Mouse (Mus musculus): ENCODE measurements around the gene Klra3. TPM values are rescaled to one million over a fixed set of nuclear protein-coding genes. Genes with fewer than 3 reads are reported as not detected.
"Not testable (repeated sequence)": the region's sequence is repeated elsewhere in the genome, so short reads cannot be mapped to it uniquely, and the experiment has no call there.

Gene Klra3
- not detected in 2 replicates for polyA plus RNA-seq (2014; fragmentation: Nextera tagmentation; extraction: Ambion mirVana)

- DNase-seq (ENCODE audit: low spot score) (no peak), ATAC-seq (ENCODE audit: insufficient number of reproducible peaks, low FRiP score, low TSS enrichment, low read depth) (no peak)
- Histone ChIP-seq H3K9ac (ENCODE audit: low read length) (no peak within 1 kb of the TSS), H3K9me3 (ENCODE audit: control insufficient read depth, low read length) (no peaks in the 10 kb centered on the region), H3K27ac (replicated peaks; ENCODE audit: low read depth, low read length) (no peak within 1 kb of the TSS), H3K36me3 (ENCODE audit: control insufficient read depth, insufficient read depth, low read length) (no peaks in the 10 kb centered on the region), H3K4me3 (ENCODE audit: low read depth, low read length) (no peak within 1 kb of the TSS), H3K4me1 (ENCODE audit: control insufficient read depth, insufficient read depth, low read length) (no peaks in the 10 kb centered on the region), H3K4me2 (ENCODE audit: low read depth, severe bottlenecking) (no peak within 1 kb of the TSS), H3K27me3 (ENCODE audit: control insufficient read depth, insufficient read depth, low read length) (no peaks in the 10 kb centered on the region)
- WGBS = 87% methylated on average over 8 of the region's 8 CpGs
Measured at GRCm38 (mm10) chr6:130337411-130337810, at the start of gene Klra3. TSS of gene Klra3 (minus strand) at chr6:130337574.

GRCm38 (mm10) chr6:130386750-130387149, 49.4 kb upstream of the Klra3 start, which contains the start of gene Klra1:
TSS of gene Klra1 (minus strand) at chr6:130386874.
- Histone ChIP-seq H3K4me3 (ENCODE audit: low read depth, low read length) (no peak within 1 kb of the TSS), H3K36me3 (ENCODE audit: control insufficient read depth, insufficient read depth, low read length) (no peaks in the 10 kb centered on the region), H3K4me2 (ENCODE audit: low read depth, severe bottlenecking) (no peak within 1 kb of the TSS), H3K9ac (ENCODE audit: low read length) (no peak within 1 kb of the TSS), H3K27me3 (ENCODE audit: control insufficient read depth, insufficient read depth, low read length) (no peaks in the 10 kb centered on the region), H3K4me1 (ENCODE audit: control insufficient read depth, insufficient read depth, low read length) (no peaks in the 10 kb centered on the region), H3K27ac (replicated peaks; ENCODE audit: low read depth, low read length) (no peak within 1 kb of the TSS), H3K9me3 (ENCODE audit: control insufficient read depth, low read length) (no peaks in the 10 kb centered on the region)
- ATAC-seq (ENCODE audit: insufficient number of reproducible peaks, low FRiP score, low TSS enrichment, low read depth) = no peak
- DNase-seq (ENCODE audit: low spot score) = no peak
- WGBS = 91% methylated on average over 2 of the region's 2 CpGs

- Histone ChIP-seq H3K4me3 (ENCODE audit: low read depth, low read length) (no peak overlapping the region), H3K4me1 (ENCODE audit: control insufficient read depth, insufficient read depth, low read length) (no peaks in the 10 kb centered on the region), H3K9ac (ENCODE audit: low read length) (no peak overlapping the region), H3K36me3 (ENCODE audit: control insufficient read depth, insufficient read depth, low read length) (no peaks in the 10 kb centered on the region), H3K4me2 (ENCODE audit: low read depth, severe bottlenecking) (no peak overlapping the region), H3K27ac (replicated peaks; ENCODE audit: low read depth, low read length) (no peak overlapping the region), H3K27me3 (ENCODE audit: control insufficient read depth, insufficient read depth, low read length) (no peaks in the 10 kb centered on the region), H3K9me3 (ENCODE audit: control insufficient read depth, low read length) (no peaks in the 10 kb centered on the region)
- DNase-seq (ENCODE audit: low spot score) (no peak), ATAC-seq (ENCODE audit: insufficient number of reproducible peaks, low FRiP score, low TSS enrichment, low read depth) (no peak)
- 67% methylated on average over 1 of the region's 1 CpGs for WGBS
Measured at GRCm38 (mm10) chr6:130385803-130386202, 48.4 kb upstream of the Klra3 start.

GRCm38 (mm10) chr6:130382375-130382774, 45.0 kb upstream of the Klra3 start:
- H3K9me3 ChIP-seq (ENCODE audit: control insufficient read depth, low read length) = no peaks in the 10 kb centered on the region
- DNase-seq (ENCODE audit: low spot score) = no peak
- H3K4me2 ChIP-seq (ENCODE audit: low read depth, severe bottlenecking) = no peak overlapping the region
- no peak overlapping the region for H3K4me3 ChIP-seq (ENCODE audit: low read depth, low read length)
- no peak overlapping the region for H3K9ac ChIP-seq (ENCODE audit: low read length)
- no peaks in the 10 kb centered on the region for H3K4me1 ChIP-seq (ENCODE audit: control insufficient read depth, insufficient read depth, low read length)
- no peaks in the 10 kb centered on the region for H3K36me3 ChIP-seq (ENCODE audit: control insufficient read depth, insufficient read depth, low read length)
- ATAC-seq (ENCODE audit: insufficient number of reproducible peaks, low FRiP score, low TSS enrichment, low read depth) = no peak
- H3K27ac ChIP-seq (replicated peaks; ENCODE audit: low read depth, low read length) = no peak overlapping the region
- 84% methylated on average over 4 of the region's 4 CpGs for WGBS
- no peaks in the 10 kb centered on the region for H3K27me3 ChIP-seq (ENCODE audit: control insufficient read depth, insufficient read depth, low read length)

DNA sequence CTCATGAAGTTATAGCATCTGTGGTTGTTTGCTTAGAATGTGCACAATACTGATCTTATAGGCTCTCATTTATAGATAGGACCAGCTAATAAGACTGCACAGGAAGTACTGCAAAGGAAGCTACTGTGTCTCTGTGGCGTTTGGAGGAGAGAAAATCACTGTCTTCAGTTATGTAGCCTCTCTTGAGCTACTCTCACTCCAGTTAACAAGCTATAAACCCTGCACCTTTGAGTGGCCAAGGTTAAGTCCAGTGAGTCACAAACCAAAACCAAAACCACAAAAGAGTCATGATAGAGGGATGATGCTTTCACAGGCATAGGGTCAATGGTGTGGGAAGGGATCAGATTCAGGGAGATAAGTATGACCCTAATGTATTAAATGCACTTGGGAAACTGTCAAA, 8.0 kb upstream of the Klra3 start:
- DNase-seq (ENCODE audit: low spot score); H3K9me3 ChIP-seq (ENCODE audit: control insufficient read depth, low read length); H3K27ac ChIP-seq (replicated peaks; ENCODE audit: low read depth, low read length); H3K4me2 ChIP-seq (ENCODE audit: low read depth, severe bottlenecking); H3K36me3 ChIP-seq (ENCODE audit: control insufficient read depth, insufficient read depth, low read length); H3K4me3 ChIP-seq (ENCODE audit: low read depth, low read length); H3K27me3 ChIP-seq (ENCODE audit: control insufficient read depth, insufficient read depth, low read length); H3K9ac ChIP-seq (ENCODE audit: low read length); H3K4me1 ChIP-seq (ENCODE audit: control insufficient read depth, insufficient read depth, low read length); ATAC-seq (ENCODE audit: insufficient number of reproducible peaks, low FRiP score, low TSS enrichment, low read depth): not testable (repeated sequence)
- WGBS = 52% methylated on average over 1 of the region's 1 CpGs

GRCm38 (mm10) chr6:130341973-130342372, 4.6 kb upstream of the Klra3 start:
- not testable (repeated sequence) for H3K9me3 ChIP-seq (ENCODE audit: control insufficient read depth, low read length); H3K4me3 ChIP-seq (ENCODE audit: low read depth, low read length); ATAC-seq (ENCODE audit: insufficient number of reproducible peaks, low FRiP score, low TSS enrichment, low read depth); H3K9ac ChIP-seq (ENCODE audit: low read length); H3K36me3 ChIP-seq (ENCODE audit: control insufficient read depth, insufficient read depth, low read length); H3K27me3 ChIP-seq (ENCODE audit: control insufficient read depth, insufficient read depth, low read length); H3K4me1 ChIP-seq (ENCODE audit: control insufficient read depth, insufficient read depth, low read length); DNase-seq (ENCODE audit: low spot score); H3K4me2 ChIP-seq (ENCODE audit: low read depth, severe bottlenecking); H3K27ac ChIP-seq (replicated peaks; ENCODE audit: low read depth, low read length)
- WGBS = 96% methylated on average over 2 of the region's 2 CpGs

- no peak overlapping the region for H3K4me2 ChIP-seq (ENCODE audit: low read depth, severe bottlenecking)
- no peak overlapping the region for H3K9ac ChIP-seq (ENCODE audit: low read length)
- no peak for DNase-seq (ENCODE audit: low spot score)
- no peaks in the 10 kb centered on the region for H3K36me3 ChIP-seq (ENCODE audit: control insufficient read depth, insufficient read depth, low read length)
- no peak overlapping the region for H3K4me3 ChIP-seq (ENCODE audit: low read depth, low read length)
- no peak overlapping the region for H3K27ac ChIP-seq (replicated peaks; ENCODE audit: low read depth, low read length)
- H3K4me1 ChIP-seq (ENCODE audit: control insufficient read depth, insufficient read depth, low read length) = no peaks in the 10 kb centered on the region
- H3K9me3 ChIP-seq (ENCODE audit: control insufficient read depth, low read length) = no peaks in the 10 kb centered on the region
- H3K27me3 ChIP-seq (ENCODE audit: control insufficient read depth, insufficient read depth, low read length) = no peaks in the 10 kb centered on the region
- ATAC-seq (ENCODE audit: insufficient number of reproducible peaks, low FRiP score, low TSS enrichment, low read depth) = no peak
Measured at GRCm38 (mm10) chr6:130287984-130288649, 49.3 kb downstream of the Klra3 start.

DNA sequence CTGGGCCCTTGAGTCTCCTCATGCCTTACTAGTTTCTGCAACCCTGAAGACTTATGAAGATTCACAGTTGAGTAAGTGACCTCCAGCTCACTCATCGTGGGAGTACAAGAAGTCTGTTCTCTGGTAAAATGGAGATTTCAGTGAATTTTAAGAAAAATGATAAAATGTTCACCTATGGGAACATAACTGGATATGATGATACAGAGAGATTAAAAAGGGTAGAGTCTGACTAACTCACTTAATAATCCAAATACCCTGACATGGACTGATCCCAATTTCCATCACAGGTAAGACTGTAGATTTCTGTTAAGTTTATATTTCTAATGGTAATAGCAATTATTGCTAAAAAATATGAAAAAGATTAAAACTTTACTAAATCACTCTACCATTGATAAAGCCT, 55.5 kb downstream of the Klra3 start, which contains the start of gene Klra10:
Gene Klra10 (minus strand): TSS at position 101 of the 400 bp plus-strand sequence.
- H3K9me3 ChIP-seq (ENCODE audit: control insufficient read depth, low read length); H3K36me3 ChIP-seq (ENCODE audit: control insufficient read depth, insufficient read depth, low read length); DNase-seq (ENCODE audit: low spot score); ATAC-seq (ENCODE audit: insufficient number of reproducible peaks, low FRiP score, low TSS enrichment, low read depth); H3K27me3 ChIP-seq (ENCODE audit: control insufficient read depth, insufficient read depth, low read length); H3K4me3 ChIP-seq (ENCODE audit: low read depth, low read length); H3K9ac ChIP-seq (ENCODE audit: low read length); H3K4me1 ChIP-seq (ENCODE audit: control insufficient read depth, insufficient read depth, low read length); H3K27ac ChIP-seq (replicated peaks; ENCODE audit: low read depth, low read length); H3K4me2 ChIP-seq (ENCODE audit: low read depth, severe bottlenecking): not testable (repeated sequence)
- WGBS = 73% methylated on average over 1 of the region's 1 CpGs
